20 mouse cellular contexts compared by ENCODE assay signal in the genomic region with DNA sequence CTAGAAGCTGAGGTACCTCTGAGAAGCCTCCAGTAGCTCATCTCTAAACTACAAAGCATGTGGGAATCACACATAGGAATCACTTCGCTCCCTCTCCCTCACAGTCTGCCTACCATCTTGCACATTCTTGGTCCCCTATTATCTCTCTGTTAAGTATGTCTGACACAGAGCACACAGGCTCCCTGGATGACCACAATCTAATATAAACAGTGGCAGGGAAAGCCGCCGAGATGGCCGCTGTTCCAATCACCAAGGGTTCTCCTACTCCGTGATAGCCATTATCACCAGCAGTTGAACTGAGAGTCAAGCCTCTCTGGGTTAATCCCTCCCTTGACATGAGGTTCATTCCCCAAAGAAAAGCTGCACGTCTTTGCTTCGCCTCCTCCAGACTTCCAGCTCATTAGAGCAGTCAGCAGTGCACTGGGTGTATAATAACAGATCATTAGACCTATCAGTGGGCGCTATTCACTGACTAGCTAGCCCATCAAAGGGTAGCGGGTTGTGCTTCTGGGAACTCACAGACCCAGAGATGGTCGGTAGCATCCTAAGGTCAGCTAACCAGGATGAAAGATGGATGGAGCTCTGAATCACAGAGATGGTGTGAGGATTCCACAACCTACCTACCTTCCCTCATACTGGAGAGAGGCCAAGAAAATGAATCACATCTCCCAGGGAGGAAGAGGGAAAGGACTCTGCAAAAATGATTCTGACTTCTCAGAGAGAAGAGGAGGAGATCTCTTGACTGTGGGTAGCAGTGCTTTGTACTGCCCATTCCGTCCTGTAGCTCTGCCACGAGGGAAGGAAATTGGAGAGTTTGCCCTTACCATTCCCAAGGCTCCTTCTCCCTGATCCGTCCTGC.
DNase-seq lines count a peak whose midpoint lies in the region; ATAC-seq lines count a peak whose summit lies in the region.
"Had no signal": no experiment of that assay in that cellular context is flagged by ENCODE, and none has a peak within 500 bp of the region (broad histone marks: within the 10 kb centered on the region; RNA-seq: fewer than 3 reads in every experiment).

No protein-coding gene starts in this region.

- H3K4me2 ChIP-seq in forebrain, embryonic 12.5 days, result no peak overlapping the region
- no peak overlapping the region for H3K4me2 ChIP-seq in forebrain, embryonic 16.5 days (ENCODE audit: low read length)
- H3K4me2 ChIP-seq in heart, embryonic 13.5 days, result peak overlapping the region; percentile 10
- H3K4me2 ChIP-seq: embryonic facial prominence, embryonic 12.5 days; hindbrain, embryonic 15.5 days; limb, embryonic 12.5 days; lung, embryonic 14.5 days; neural tube, embryonic 12.5 days had no signal

- H3K9ac ChIP-seq in forebrain, embryonic 12.5 days, result no peak overlapping the region
- no peak overlapping the region for H3K9ac ChIP-seq in forebrain, embryonic 16.5 days (replicated peaks; ENCODE audit: low read depth, low read length)
- no peak overlapping the region for H3K9ac ChIP-seq in heart, embryonic 13.5 days
- H3K9ac ChIP-seq: embryonic facial prominence, embryonic 12.5 days; hindbrain, embryonic 15.5 days; limb, embryonic 12.5 days; lung, embryonic 14.5 days; neural tube, embryonic 12.5 days had no signal

- H3K36me3 ChIP-seq in forebrain, embryonic 12.5 days (replicated peaks), result no peaks in the 10 kb centered on the region
- no peaks in the 10 kb centered on the region for H3K36me3 ChIP-seq in forebrain, embryonic 16.5 days (ENCODE audit: control insufficient read depth, insufficient read depth)
- no peaks in the 10 kb centered on the region for H3K36me3 ChIP-seq in heart, embryonic 13.5 days
- H3K36me3 ChIP-seq: embryonic facial prominence, embryonic 12.5 days; hindbrain, embryonic 15.5 days; limb, embryonic 12.5 days; midbrain, embryonic 10.5 days; neural tube, embryonic 12.5 days had no signal

- no peak overlapping the region; the same call in 1 of the 2 replicates for H3K27ac ChIP-seq in forebrain, embryonic 12.5 days
- H3K27ac ChIP-seq in forebrain, embryonic 16.5 days (ENCODE audit: low read length), result no peak overlapping the region
- H3K27ac ChIP-seq in heart, embryonic 13.5 days (replicated peaks), result no peak overlapping the region
- H3K27ac ChIP-seq: embryonic facial prominence, embryonic 12.5 days; gastrocnemius, adult 2 months; hindbrain, embryonic 15.5 days; limb, embryonic 12.5 days; midbrain, embryonic 10.5 days; neural tube, embryonic 12.5 days had no signal

- H3K27me3 ChIP-seq in forebrain, embryonic 12.5 days, result peaks cover 30% of the 10 kb centered on the region
- H3K27me3 ChIP-seq in forebrain, embryonic 16.5 days (replicated peaks; ENCODE audit: control insufficient read depth, insufficient read depth, low read length), result no peaks in the 10 kb centered on the region
- H3K27me3 ChIP-seq in heart, embryonic 13.5 days (replicated peaks), result peaks cover 2% of the 10 kb centered on the region; the same call in 1 of the 2 replicates
- H3K27me3 ChIP-seq: hindbrain, embryonic 15.5 days; neural tube, embryonic 12.5 days had no signal

- H3K4me3 ChIP-seq in forebrain, embryonic 12.5 days (replicated peaks), result no peak overlapping the region
- H3K4me3 ChIP-seq in forebrain, embryonic 16.5 days (replicated peaks; ENCODE audit: low read length), result no peak overlapping the region
- H3K4me3 ChIP-seq in heart, embryonic 13.5 days, result no peak overlapping the region
- H3K4me3 ChIP-seq: embryonic facial prominence, embryonic 12.5 days; gastrocnemius, adult 2 months; hindbrain, embryonic 15.5 days; limb, embryonic 12.5 days; midbrain, embryonic 10.5 days; neural tube, embryonic 12.5 days had no signal

- peak; percentile 36; the same call in 1 of the 2 replicates for ATAC-seq in forebrain, embryonic 12.5 days (ENCODE audit: low FRiP score)
- no peak for ATAC-seq in forebrain, embryonic 16.5 days
- ATAC-seq in heart, embryonic 13.5 days (ENCODE audit: extremely low read depth, insufficient number of reproducible peaks, low FRiP score, low TSS enrichment), result no peak

- intact Hi-C loops in heart, postnatal 14 days (cut with DNase I), result no loop called here

- 27% methylated on average over 13 of the region's 13 CpGs for WGBS in forebrain, embryonic 12.5 days
- WGBS in forebrain, embryonic 16.5 days, result 28% methylated on average over 13 of the region's 13 CpGs
- 34% methylated on average over 13 of the region's 13 CpGs for WGBS in heart, embryonic 13.5 days

- peaks cover 8% of the 10 kb centered on the region for H3K4me1 ChIP-seq in forebrain, embryonic 12.5 days
- H3K4me1 ChIP-seq in forebrain, embryonic 16.5 days (replicated peaks; ENCODE audit: control insufficient read depth, insufficient read depth, low read length), result peaks cover 6% of the 10 kb centered on the region; the same call in 1 of the 2 replicates
- H3K4me1 ChIP-seq in heart, embryonic 13.5 days, result peaks cover 26% of the 10 kb centered on the region
- H3K4me1 ChIP-seq: hindbrain, embryonic 15.5 days had no signal

- no peak for DNase-seq in heart, postnatal 14 days
- DNase-seq in right cerebral cortex, adult 18-20 months, result peak; percentile 19
- no peak for DNase-seq in right cerebral cortex, postnatal 36 days (ENCODE audit: low spot score in 2 of 2)
- DNase-seq in retina, postnatal 1 day, result peak; percentile 50
- DNase-seq in adrenal gland, adult 2 months, result no peak
- DNase-seq: cerebellum, postnatal 14 days; gastrocnemius, adult 2 months; kidney, adult 18-20 months; kidney, postnatal 14 days; lung, embryonic 14.5 days; lung, postnatal 4 days; thymus, postnatal 36 days had no signal

- no peaks in the 10 kb centered on the region for H3K9me3 ChIP-seq in forebrain, embryonic 12.5 days
- H3K9me3 ChIP-seq in forebrain, embryonic 16.5 days (ENCODE audit: control insufficient read depth, low read length), result no peaks in the 10 kb centered on the region
- H3K9me3 ChIP-seq in heart, embryonic 13.5 days, result no peaks in the 10 kb centered on the region
- H3K9me3 ChIP-seq: embryonic facial prominence, embryonic 12.5 days; hindbrain, embryonic 15.5 days; limb, embryonic 12.5 days; midbrain, embryonic 10.5 days; neural tube, embryonic 12.5 days had no signal

Comparison
In these comparisons a context has a peak if more than half of its experiments do, and no peak if none do; other contexts are left out.
1. DNase-seq: peak in right cerebral cortex, adult 18-20 months (single experiment) and retina, postnatal 1 day (single experiment); none in heart, postnatal 14 days (0 of 2), right cerebral cortex, postnatal 36 days (0 of 2) and adrenal gland, adult 2 months (single experiment).